ENCODE assay signal across 9 mouse cellular contexts in genomic region chr2:146226484-146226883, GRCm38 (mm10). TPM values are rescaled to one million over a fixed set of nuclear protein-coding genes. Genes with fewer than 3 reads are reported as not detected.
A peak's percentile ranks its signal among the peaks of the same experiment; 100 is the strongest.
DNase-seq lines count a peak whose midpoint lies in the region; ATAC-seq and TF ChIP-seq lines count a peak whose summit lies in the region.
"Had no signal": no experiment of that assay in that cellular context is flagged by ENCODE, and none has a peak within 500 bp of the region (broad histone marks: within the 10 kb centered on the region; RNA-seq: fewer than 3 reads in every experiment).

No protein-coding gene starts in this region.

- peaks cover 15% of the 10 kb centered on the region for H3K4me1 ChIP-seq in heart, embryonic 11.5 days (ENCODE audit: control insufficient read depth, insufficient read depth, low read length)
- no peaks in the 10 kb centered on the region for H3K4me1 ChIP-seq in kidney, adult 2 months (ENCODE audit: control insufficient read depth, insufficient read depth, low read length)

- H3K27ac ChIP-seq in heart, embryonic 11.5 days (ENCODE audit: low read depth, low read length) = no peak overlapping the region
- no peak overlapping the region for H3K27ac ChIP-seq in kidney, adult 2 months (ENCODE audit: insufficient read depth, low read depth, low read length)
- H3K27ac ChIP-seq: heart, embryonic 13.5 days had no signal

- peaks cover 66% of the 10 kb centered on the region for H3K27me3 ChIP-seq in heart, embryonic 11.5 days (ENCODE audit: control insufficient read depth, insufficient read depth, low read length)
- peaks cover 14% of the 10 kb centered on the region for H3K27me3 ChIP-seq in kidney, adult 2 months (replicated peaks; ENCODE audit: control insufficient read depth, insufficient read depth, low read length)

- peak; percentile 73 for DNase-seq in heart, postnatal 4 days
- peak; percentile 89 for DNase-seq in embryo, embryonic 10 days (ENCODE audit: low spot score)
- peak; percentile 62 for DNase-seq in kidney, adult 2 months
- no peak for DNase-seq in MN1 (ENCODE audit: low spot score)
- DNase-seq in frontal cortex, adult 2 months (ENCODE audit: extremely low spot score in 1 of 2, low spot score in 1 of 2) = no peak

- no peak for ATAC-seq in heart, embryonic 11.5 days (replicated peaks; ENCODE audit: insufficient number of reproducible peaks, low FRiP score, low TSS enrichment)
- peak; percentile 36 for ATAC-seq in megakaryocyte, adult 5-6 weeks (ENCODE audit: poor library complexity, severe bottlenecking)
- no peak for ATAC-seq in cerebellum, adult (ENCODE audit: insufficient number of reproducible peaks, low FRiP score, low TSS enrichment)

- WGBS in heart, embryonic 11.5 days (ENCODE audit: insufficient replicate concordance) = 4% methylated on average over 9 of the region's 9 CpGs
- 4% methylated on average over 9 of the region's 9 CpGs for WGBS in kidney, adult 2 months

- no peak overlapping the region for H3K9ac ChIP-seq in heart, embryonic 11.5 days (ENCODE audit: low read depth, low read length)
- H3K9ac ChIP-seq: heart, embryonic 13.5 days had no signal

- no peak overlapping the region for H3K4me2 ChIP-seq in heart, embryonic 11.5 days
- H3K4me2 ChIP-seq: heart, embryonic 13.5 days had no signal

- no peak overlapping the region for H3K4me3 ChIP-seq in heart, embryonic 11.5 days (ENCODE audit: low read depth, low read length)
- no peak overlapping the region for H3K4me3 ChIP-seq in kidney, adult 2 months (ENCODE audit: insufficient read depth, low read depth, low read length)
- H3K4me3 ChIP-seq: heart, embryonic 13.5 days had no signal

- no peak for TF ChIP-seq POLR2A in kidney, adult 2 months (IDR thresholded peaks at IDR 0.05; ENCODE audit: low read depth, low read length)

- no peak for TF ChIP-seq CTCF in kidney, adult 2 months (conservative IDR thresholded peaks at IDR 0.05; ENCODE audit: insufficient read depth, insufficient read length, low read depth, low read length)

- no peaks in the 10 kb centered on the region for H3K36me3 ChIP-seq in heart, embryonic 11.5 days (ENCODE audit: control insufficient read depth, insufficient read depth, low read length)
- no peaks in the 10 kb centered on the region for H3K36me3 ChIP-seq in kidney, adult 2 months (ENCODE audit: control insufficient read depth, insufficient read depth, low read length)
- H3K36me3 ChIP-seq: heart, embryonic 13.5 days had no signal

- no peaks in the 10 kb centered on the region for H3K9me3 ChIP-seq in heart, embryonic 11.5 days (replicated peaks; ENCODE audit: control insufficient read depth, low read length)
- H3K9me3 ChIP-seq: heart, embryonic 13.5 days had no signal

RNA-seq across cellular contexts. Expression of gene Insm1, which starts 4.8 kb away (rescaled TPM):
- not detected for total RNA-seq in heart, postnatal 4 days (2021)
- polyA plus RNA-seq in heart, embryonic 11.5 days (2014; fragmentation: Nextera tagmentation; extraction: Ambion mirVana) = not detected in 2 replicates
- polyA plus RNA-seq in kidney, adult 2 months (2012; rRNA removed) = 0.17 TPM in 1 of 2 replicates, not detected in the other
- not detected in 2 replicates for total RNA-seq in megakaryocyte, adult 5-6 weeks (2015)
- total RNA-seq in megakaryocyte, adult 5-6 weeks (2017) = not detected in 2 replicates
- 6.4 and 8.0 TPM in 2 replicates for polyA plus RNA-seq in frontal cortex, adult 2 months (2012; rRNA removed)
- polyA plus RNA-seq: heart, embryonic 13.5 days had no signal

Comparison
In these comparisons a context has a peak if more than half of its experiments do, and no peak if none do; other contexts are left out.
1. DNase-seq: peak in heart, postnatal 4 days (single experiment), embryo, embryonic 10 days (single experiment) and kidney, adult 2 months (single experiment); none in MN1 (single experiment) and frontal cortex, adult 2 months (0 of 2).